Mouse (Mus musculus) C2C12 (cell line): ENCODE measurements around the gene Nt5c2.
"Not testable (repeated sequence)": the region's sequence is repeated elsewhere in the genome, so short reads cannot be mapped to it uniquely, and the experiment has no call there.

Experiments
- CTCF ChIP-seq: IDR thresholded peaks from one replicate; pipeline ENCODE4 v1.5.1; 2011; ENCODE audit not compliant: control insufficient read depth, insufficient read depth, insufficient read length
- FOSL1 ChIP-seq: IDR thresholded peaks from one replicate; pipeline ENCODE4 v1.8.0; 2011; ENCODE audit warnings: mild to moderate bottlenecking, low read length; ENCODE audit not compliant: poor library complexity, insufficient read depth, severe bottlenecking
- MAX ChIP-seq: IDR thresholded peaks from one replicate; pipeline ENCODE4 v1.6.1; 2011; ENCODE audit warnings: mild to moderate bottlenecking, control low read depth
- MYOD1 ChIP-seq: IDR thresholded peaks from one replicate; pipeline ENCODE4 v1.6.1; 2011; ENCODE audit warnings: low read depth; ENCODE audit not compliant: control insufficient read depth, insufficient read length
- MYOG ChIP-seq: IDR thresholded peaks from one replicate; pipeline ENCODE4 v1.6.1; 2011; ENCODE audit not compliant: control insufficient read depth, insufficient read length; ENCODE audit errors: extremely low read depth
- USF1 ChIP-seq: IDR thresholded peaks from one replicate; pipeline ENCODE4 v1.6.1; 2011; ENCODE audit warnings: low read depth, mild to moderate bottlenecking, control low read depth, moderate library complexity

DNA sequence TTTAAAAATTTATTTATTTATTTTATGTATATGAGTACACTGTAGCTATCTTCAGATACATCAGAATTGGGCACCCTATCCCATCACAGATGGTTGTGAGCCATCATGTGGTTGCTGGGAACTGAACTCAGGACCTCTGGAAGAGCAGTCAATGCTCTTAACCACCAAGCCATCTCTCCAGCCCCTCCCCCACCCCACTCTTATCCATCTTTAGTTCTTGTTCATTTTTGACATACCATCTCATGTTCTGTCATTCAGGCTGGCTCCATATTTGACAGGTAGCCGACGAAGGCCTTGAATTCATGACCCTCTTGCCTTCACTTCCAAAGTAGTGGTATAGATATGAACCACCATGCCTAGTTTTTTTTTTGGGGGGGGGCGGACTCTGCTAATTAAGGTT lies 36.9 kb downstream of the Nt5c2 start:
- TF ChIP-seq CTCF, MAX, MYOD1, FOSL1, MYOG, USF1: not testable (repeated sequence)
